Mouse (Mus musculus): ENCODE results near the gene Slc22a28.
"Not testable (repeated sequence)": the region's sequence is repeated elsewhere in the genome, so short reads cannot be mapped to it uniquely, and the experiment has no call there.

Gene Slc22a28

GRCm38 (mm10) chr19:8131881-8132280 is at the start of gene Slc22a28:
Gene Slc22a28, minus strand, starts transcription at chr19:8131982.
- not testable (repeated sequence) for DNase-seq (ENCODE audit: low spot score in 2 of 2)

GRCm38 (mm10) chr19:8148787-8149523 is 17.2 kb upstream of the Slc22a28 start:
- no peak for DNase-seq (ENCODE audit: low spot score in 2 of 2)

GRCm38 (mm10) chr19:8142716-8143115 is 10.9 kb upstream of the Slc22a28 start:
- not testable (repeated sequence) for DNase-seq (ENCODE audit: low spot score in 2 of 2)

DNA sequence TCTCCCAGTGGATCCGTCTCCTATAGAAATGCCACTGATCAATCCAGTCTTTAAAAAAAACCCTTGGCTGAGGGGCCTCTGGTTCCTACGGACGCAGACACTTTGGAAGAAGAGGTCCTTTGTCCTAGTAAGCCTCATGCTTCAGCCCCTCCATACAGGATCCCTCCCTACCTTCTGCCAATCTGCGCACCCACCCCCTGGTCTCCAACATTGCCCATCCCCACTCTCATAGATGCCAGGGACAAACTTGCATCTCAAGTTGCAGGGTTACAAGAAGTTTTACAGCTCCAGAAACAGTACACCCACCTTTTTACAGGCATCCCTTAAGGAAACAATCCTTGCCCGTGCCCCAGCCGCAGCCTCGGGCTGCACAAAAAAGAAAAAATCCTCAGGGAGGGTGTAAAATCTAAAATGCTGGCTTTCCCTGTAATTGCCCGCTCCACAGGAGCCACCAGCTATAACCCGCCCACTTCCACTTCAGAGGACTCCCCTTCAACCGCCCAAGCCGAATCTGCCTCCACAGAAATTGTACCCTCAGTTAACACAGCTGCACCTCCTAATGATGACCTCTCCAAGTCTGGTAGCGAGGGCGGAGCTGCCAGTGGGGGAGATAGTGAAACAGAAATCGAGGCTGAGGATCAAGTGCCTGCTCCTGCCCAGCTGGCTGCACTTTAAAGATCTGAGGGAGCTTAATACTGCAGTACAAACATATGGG is 2.5 kb upstream of the Slc22a28 start:
- DNase-seq (ENCODE audit: low spot score in 2 of 2): not testable (repeated sequence)

DNA sequence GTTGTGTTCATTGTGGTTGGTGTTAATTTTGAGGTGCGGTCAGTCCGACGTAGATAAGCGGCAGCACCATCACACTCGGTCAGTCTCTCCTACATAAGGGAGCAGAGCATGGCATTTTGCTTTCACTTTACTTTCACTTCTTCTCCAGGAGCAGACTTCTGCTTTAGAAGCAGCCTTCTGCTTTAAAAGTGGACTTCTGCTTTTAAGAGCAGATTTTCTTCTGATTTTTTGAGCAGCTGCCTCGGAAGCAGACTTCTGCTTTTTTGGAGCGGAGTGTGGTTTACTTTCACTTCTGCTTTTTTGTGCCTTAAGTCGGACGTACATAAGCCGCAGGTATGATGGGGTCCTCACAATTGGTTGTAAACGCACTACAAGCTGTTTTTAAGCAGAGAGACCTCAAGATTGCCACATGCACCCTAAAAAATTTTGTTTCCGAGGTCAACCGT is 111.9 kb downstream of the Slc22a28 start:
- no peak for DNase-seq (ENCODE audit: low spot score in 2 of 2)

- DNase-seq (ENCODE audit: low spot score in 2 of 2): not testable (repeated sequence)
Measured at GRCm38 (mm10) chr19:8019329-8019851, 112.4 kb downstream of the Slc22a28 start.

DNA sequence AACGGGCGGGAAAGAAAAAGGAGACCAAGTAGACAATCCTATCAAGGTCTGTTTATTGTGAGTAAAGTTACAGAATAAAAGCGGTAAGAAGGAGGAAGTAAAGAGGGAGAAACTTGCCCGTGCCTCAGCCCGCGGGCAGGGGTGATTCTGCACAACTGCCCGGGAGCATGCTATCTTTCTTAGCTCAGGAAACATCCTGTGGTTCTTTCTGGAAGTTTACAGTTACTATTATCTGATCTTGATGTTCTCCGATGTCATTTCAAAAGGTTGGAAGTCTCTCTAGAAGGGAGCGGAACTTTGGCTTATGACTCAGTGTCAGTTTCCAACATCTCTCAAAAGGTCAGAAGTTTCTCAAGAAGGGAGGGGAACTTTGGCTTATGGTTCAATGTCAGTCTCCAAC is 113.2 kb downstream of the Slc22a28 start:
- not testable (repeated sequence) for DNase-seq (ENCODE audit: low spot score in 2 of 2)

Data from left cerebral cortex, adult 9 months (tissue).